Mouse (Mus musculus) lung, postnatal 0 days (tissue): ENCODE results near the gene Zfp579.

Experiments
- CTCF ChIP-seq: IDR thresholded peaks from 2 replicates; pipeline ENCODE4 v1.5.1; 2016; ENCODE audit warnings: antibody characterized with exemption, mild to moderate bottlenecking
- EP300 ChIP-seq: IDR thresholded peaks from 2 replicates; pipeline ENCODE4 v1.6.1; 2016; ENCODE audit warnings: antibody characterized with exemption, mild to moderate bottlenecking, control low read depth

- TF ChIP-seq CTCF: no peak
- peak; percentile 71 for TF ChIP-seq EP300
Observed at GRCm38 (mm10) chr7:4971710-4972109, 24.2 kb downstream of the Zfp579 start.
